Mouse (Mus musculus): ENCODE data around the gene Pdcd10.

GRCm38 (mm10) chr3:75575582-75575981 lies 18.9 kb upstream of the Pdcd10 start:
- TF ChIP-seq CTCF (IDR thresholded peaks at IDR 0.05; ENCODE audit: borderline replicate concordance, insufficient read depth, low read length) (no peak), POLR2A (IDR thresholded peaks at IDR 0.05; ENCODE audit: low read depth, low read length) (no peak)

All from embryonic fibroblast, embryonic 13.5 days (primary cell).